Mouse (Mus musculus) MEL (cell line): ENCODE measurements around the gene Fam83d. TPM values are rescaled to one million over a fixed set of nuclear protein-coding genes. Genes with fewer than 3 reads are reported as not detected.

Experiments
- DNase-seq: peaks from one replicate; pipeline ENCODE4 v3.0.0; 2011; ENCODE audit warnings: low read depth, low spot score
- H3K27ac ChIP-seq: 2 replicates; pipeline ENCODE4 v1.5.1; 2012; ENCODE audit warnings: low read depth, mild to moderate bottlenecking, control low read depth, low read length, moderate library complexity; ENCODE audit not compliant: control insufficient read depth
- H3K27me3 ChIP-seq, 2 experiments: fragments of 150-350 bp in 1 of 2; sonication (generic) in 1 of 2; 2 replicates each; pipeline ENCODE4 v1.6.1; 2012; ENCODE audit warnings: low read length in 2 of 2, mild to moderate bottlenecking in 2 of 2, improper control_type of control experiment in 1 of 2, moderate library complexity in 1 of 2; ENCODE audit not compliant: insufficient read depth in 2 of 2, control insufficient read depth in 1 of 2
- H3K36me3 ChIP-seq, 2 experiments: 2 replicates each; pipeline ENCODE4 v1.6.1; 2012 to 2014; ENCODE audit warnings: low read length in 2 of 2, improper control_type of control experiment in 1 of 2, inconsistent platforms in 1 of 2, mild to moderate bottlenecking in 1 of 2; ENCODE audit not compliant: insufficient read depth in 2 of 2, control insufficient read depth in 1 of 2
- H3K4me1 ChIP-seq, 2 experiments: fragments of 150-350 bp in 1 of 2; sonication (generic) in 1 of 2; 2 replicates each; pipeline ENCODE4 v1.6.1; 2012; ENCODE audit warnings: low read length in 2 of 2, improper control_type of control experiment in 1 of 2, mild to moderate bottlenecking in 1 of 2; ENCODE audit not compliant: insufficient read depth in 2 of 2, control insufficient read depth in 1 of 2
- H3K4me3 ChIP-seq, 2 experiments: fragments of 150-350 bp in 1 of 2; sonication (generic) in 1 of 2; 2 replicates each; pipeline ENCODE4 v1.5.1; 2012; ENCODE audit warnings: low read depth in 2 of 2, low read length in 2 of 2, mild to moderate bottlenecking in 2 of 2, moderate library complexity in 2 of 2, control low read depth in 1 of 2, improper control_type of control experiment in 1 of 2; ENCODE audit not compliant: control insufficient read depth in 1 of 2, insufficient read depth in 1 of 2
- H3K79me2 ChIP-seq: 2 replicates; pipeline ENCODE4 v1.6.1; 2012; ENCODE audit warnings: mild to moderate bottlenecking, low read length, moderate library complexity; ENCODE audit not compliant: control insufficient read depth, poor library complexity, insufficient read depth
- H3K9ac ChIP-seq: 2 replicates; pipeline ENCODE4 v1.6.1; 2012; ENCODE audit warnings: low read depth, mild to moderate bottlenecking, control low read depth, low read length, moderate library complexity; ENCODE audit not compliant: control insufficient read depth, poor library complexity, severe bottlenecking
- H3K9me3 ChIP-seq: fragments of 150-350 bp; sonication (generic); replicated peaks from 2 replicates; pipeline ENCODE4 v1.6.1; 2012; ENCODE audit warnings: mild to moderate bottlenecking, low read length, improper control_type of control experiment, moderate library complexity; ENCODE audit not compliant: insufficient read depth
- BHLHE40 ChIP-seq: IDR thresholded peaks from 2 replicates; pipeline ENCODE4 v1.6.1; 2012; ENCODE audit warnings: low read depth, mild to moderate bottlenecking, inconsistent platforms, low read length, improper control_type of control experiment, borderline replicate concordance
- CHD1 ChIP-seq: IDR thresholded peaks from 2 replicates; pipeline ENCODE4 v1.6.1; 2012; ENCODE audit warnings: low read depth, mild to moderate bottlenecking, inconsistent platforms, low read length, improper control_type of control experiment
- E2F4 ChIP-seq: IDR thresholded peaks from 2 replicates; pipeline ENCODE4 v1.6.1; 2011; ENCODE audit warnings: low read depth, low read length, improper control_type of control experiment, borderline replicate concordance
- EP300 ChIP-seq, 2 experiments: IDR thresholded peaks; 2 replicates each; pipeline ENCODE4 v1.6.1; 2011; ENCODE audit warnings: improper control_type of control experiment in 2 of 2, low read length in 2 of 2, low read depth in 1 of 2, mild to moderate bottlenecking in 1 of 2
- ETS1 ChIP-seq: IDR thresholded peaks from 2 replicates; pipeline ENCODE4 v1.6.1; 2012; ENCODE audit warnings: low read depth, mild to moderate bottlenecking, inconsistent platforms, low read length, improper control_type of control experiment, moderate library complexity
- HCFC1 ChIP-seq: IDR thresholded peaks from 2 replicates; pipeline ENCODE4 v1.6.1; 2012; ENCODE audit warnings: low read depth, mild to moderate bottlenecking, inconsistent platforms, low read length, improper control_type of control experiment, moderate library complexity
- KAT2A ChIP-seq: conservative IDR thresholded peaks from 2 replicates; pipeline ENCODE4 v1.6.1; 2012; ENCODE audit warnings: low read depth, low read length, improper control_type of control experiment, inconsistent platforms
- MAFK ChIP-seq: IDR thresholded peaks from 2 replicates; pipeline ENCODE4 v1.6.1; 2011; ENCODE audit warnings: low read depth, mild to moderate bottlenecking, low read length, improper control_type of control experiment, borderline replicate concordance
- MAX ChIP-seq: IDR thresholded peaks from 2 replicates; pipeline ENCODE4 v1.6.1; 2011; ENCODE audit warnings: low read length, improper control_type of control experiment
- MAZ ChIP-seq: IDR thresholded peaks from 2 replicates; pipeline ENCODE4 v1.6.1; 2012; ENCODE audit warnings: low read depth, mild to moderate bottlenecking, inconsistent platforms, low read length, improper control_type of control experiment
- MEF2A ChIP-seq: IDR thresholded peaks from 2 replicates; pipeline ENCODE4 v1.6.1; 2014; ENCODE audit warnings: low read depth, mild to moderate bottlenecking, inconsistent platforms, low read length, improper control_type of control experiment; ENCODE audit not compliant: poor library complexity, insufficient replicate concordance, severe bottlenecking; ENCODE audit errors: extremely low read depth
- MYB ChIP-seq: IDR thresholded peaks from 2 replicates; pipeline ENCODE4 v1.6.1; 2011; ENCODE audit warnings: mild to moderate bottlenecking, low read depth, low read length, improper control_type of control experiment
- MYC ChIP-seq: IDR thresholded peaks from 2 replicates; pipeline ENCODE4 v1.6.1; 2011; ENCODE audit warnings: low read depth, mild to moderate bottlenecking, low read length, improper control_type of control experiment, moderate library complexity
- NELFE ChIP-seq: IDR thresholded peaks from 2 replicates; pipeline ENCODE4 v1.6.1; 2011; ENCODE audit warnings: low read depth, low read length, improper control_type of control experiment
- NRF1 ChIP-seq: IDR thresholded peaks from 2 replicates; pipeline ENCODE4 v1.6.1; 2014; ENCODE audit warnings: low read depth, mild to moderate bottlenecking, inconsistent platforms, low read length, improper control_type of control experiment, moderate library complexity; ENCODE audit not compliant: poor library complexity, insufficient read depth, severe bottlenecking
- POLR2AphosphoS5 ChIP-seq: IDR thresholded peaks from 2 replicates; pipeline ENCODE4 v1.6.1; 2012; ENCODE audit warnings: low read depth, borderline replicate concordance, mild to moderate bottlenecking, inconsistent platforms, low read length, moderate library complexity, mixed read lengths
- SIN3A ChIP-seq: IDR thresholded peaks from 2 replicates; pipeline ENCODE4 v1.6.1; 2012; ENCODE audit warnings: low read length, improper control_type of control experiment, inconsistent platforms
- TBP ChIP-seq: IDR thresholded peaks from 2 replicates; pipeline ENCODE4 v1.8.0; 2011; ENCODE audit warnings: low read depth, low read length, improper control_type of control experiment
- UBTF ChIP-seq: IDR thresholded peaks from 2 replicates; pipeline ENCODE4 v1.6.1; 2012; ENCODE audit warnings: low read depth, mild to moderate bottlenecking, inconsistent platforms, low read length, improper control_type of control experiment, moderate library complexity, borderline replicate concordance; ENCODE audit not compliant: insufficient read depth
- USF1 ChIP-seq: IDR thresholded peaks from 2 replicates; pipeline ENCODE4 v1.6.1; 2014; ENCODE audit warnings: low read depth, mild to moderate bottlenecking, inconsistent platforms, low read length, improper control_type of control experiment, moderate library complexity
- USF2 ChIP-seq, 2 experiments: IDR thresholded peaks; 2 replicates each; pipeline ENCODE4 v1.6.1; 2011 to 2012; ENCODE audit warnings: improper control_type of control experiment in 2 of 2, low read length in 2 of 2, borderline replicate concordance in 1 of 2, inconsistent platforms in 1 of 2, low read depth in 1 of 2, mild to moderate bottlenecking in 1 of 2; ENCODE audit not compliant: insufficient read depth in 1 of 2
- ZKSCAN1 ChIP-seq: IDR thresholded peaks from 2 replicates; pipeline ENCODE4 v1.6.1; 2012; ENCODE audit warnings: low read depth, mild to moderate bottlenecking, inconsistent platforms, low read length, improper control_type of control experiment, moderate library complexity
- polyA plus RNA-seq, 2 experiments: library from polyadenylated mRNA; stranded (reverse) in 1 of 2; unstranded in 1 of 2; fragments of >175 nt in 1 of 2; fragments of >200 nt in 1 of 2; gene quantifications; 2 replicates each; pipeline versions ENCODE4 v1.2.1 to v1.2.4; 2012; ENCODE audit warnings: low replicate concordance in 2 of 2, low read depth in 1 of 2; ENCODE audit not compliant: insufficient read length in 2 of 2, insufficient read depth in 1 of 2, missing spikeins in 1 of 2
- total RNA-seq: library from RNA; depleted of rRNA; stranded (reverse); fragments of 300-350 nt; gene quantifications from 2 replicates; pipeline ENCODE4 v1.2.3, GENCODE M21; 2012

The Fam83d gene
- total and polyA plus RNA-seq, 3 experiments: 2.6 to 5.2 TPM; not detected in 1

GRCm38 (mm10) chr2:158795875-158796274 lies 28.0 kb downstream of the Fam83d start:
- TF ChIP-seq MAFK (no peak), ETS1 (no peak), USF2 (IDR thresholded peaks at IDR 0.05; ENCODE audit: borderline replicate concordance in 1 of 2, insufficient read depth in 1 of 2, low read depth in 1 of 2, low read length in 2 of 2) (no peak), KAT2A (no peak), USF1 (no peak), MYC (no peak), MYB (no peak), TBP (no peak), MAZ (no peak), SIN3A (no peak), NRF1 (no peak), ZKSCAN1 (no peak), UBTF (no peak)
- TF ChIP-seq, all 39 proteins: peak for 0
- Histone ChIP-seq H3K4me1 (no peaks in the 10 kb centered on the region), H3K27ac (no peak overlapping the region), H3K4me3 (no peak overlapping the region), H3K36me3 (peaks cover 0 to 3% of the 10 kb centered on the region in 2 experiments; a peak in 2 of 4 replicates), H3K9ac (no peak overlapping the region), H3K79me2 (peaks cover 6% of the 10 kb centered on the region), H3K27me3 (no peaks in the 10 kb centered on the region), H3K9me3 (no peaks in the 10 kb centered on the region)
- DNase-seq: no peak

DNA sequence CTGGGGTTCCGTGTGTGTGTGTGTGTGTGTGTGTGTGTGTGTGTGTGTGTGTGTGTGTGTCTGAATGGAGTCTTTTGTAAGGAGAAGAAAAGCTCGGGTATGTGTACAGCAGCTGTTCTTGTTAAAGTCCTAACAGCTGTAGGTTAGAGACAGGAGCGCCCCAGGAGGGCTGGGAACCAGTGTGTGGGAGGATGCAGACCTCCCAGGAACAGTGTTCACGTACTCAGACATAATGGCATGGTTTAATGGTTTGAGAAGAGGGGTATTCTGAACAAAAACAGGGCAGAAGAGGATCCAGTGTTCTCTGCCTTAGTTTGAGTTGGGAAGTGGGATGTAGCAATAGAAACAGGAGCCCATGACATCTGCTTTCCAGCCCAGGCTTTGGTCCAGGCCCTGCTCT lies 31.4 kb downstream of the Fam83d start:
- H3K9me3 ChIP-seq: no peaks in the 10 kb centered on the region
- no peak for DNase-seq
- H3K4me1 ChIP-seq: no peaks in the 10 kb centered on the region
- no peak for TF ChIP-seq UBTF
- TF ChIP-seq SIN3A: no peak
- no peak for TF ChIP-seq MAZ
- TF ChIP-seq EP300 (IDR thresholded peaks at IDR 0.05; ENCODE audit: low read depth in 1 of 2, low read length in 2 of 2): no peak
- no peak for TF ChIP-seq HCFC1
- no peak for TF ChIP-seq MYB
- no peak for TF ChIP-seq POLR2AphosphoS5
- no peak for TF ChIP-seq E2F4
- TF ChIP-seq MEF2A: no peak
- no peak for TF ChIP-seq CHD1
- no peak for TF ChIP-seq BHLHE40
- TF ChIP-seq NELFE: no peak
- no peak for TF ChIP-seq MYC
- TF ChIP-seq MAX: no peak
- no peak for TF ChIP-seq NRF1
- no peaks in the 10 kb centered on the region for H3K27me3 ChIP-seq
- peaks cover 0 to 3% of the 10 kb centered on the region in 2 experiments; a peak in 2 of 4 replicates for H3K36me3 ChIP-seq
- H3K4me3 ChIP-seq: no peak overlapping the region
- H3K9ac ChIP-seq: no peak overlapping the region
- no peak overlapping the region for H3K27ac ChIP-seq
- peaks cover 6% of the 10 kb centered on the region for H3K79me2 ChIP-seq
